Mouse (Mus musculus): ENCODE data around the gene Sec16a. TPM values are rescaled to one million over a fixed set of nuclear protein-coding genes. Genes with fewer than 3 reads are reported as not detected.
"Not testable (repeated sequence)": the region's sequence is repeated elsewhere in the genome, so short reads cannot be mapped to it uniquely, and the experiment has no call there.

Gene Sec16a
- polyA plus RNA-seq, 1 experiment from 2014 or later, result 32.3 TPM

- Histone ChIP-seq H3K36me3 (peaks cover 81% of the 10 kb centered on the region), H3K9ac (no peak overlapping the region), H3K4me1 (no peaks in the 10 kb centered on the region), H3K27me3 (no peaks in the 10 kb centered on the region), H3K9me3 (replicated peaks) (no peaks in the 10 kb centered on the region), H3K27ac (no peak overlapping the region), H3K4me3 (no peak overlapping the region), H3K4me2 (replicated peaks) (no peak overlapping the region)
- 89% methylated on average over 8 of the region's 8 CpGs for WGBS
- ATAC-seq (ENCODE audit: low FRiP score), result no peak
Measured at GRCm38 (mm10) chr2:26398978-26399377, 46.0 kb downstream of the Sec16a start.

GRCm38 (mm10) chr2:26391617-26392016 lies 53.4 kb downstream of the Sec16a start:
- no peak for ATAC-seq (ENCODE audit: low FRiP score)
- Histone ChIP-seq H3K9ac (no peak overlapping the region), H3K27ac (no peak overlapping the region), H3K4me1 (peaks cover 22% of the 10 kb centered on the region), H3K4me3 (no peak overlapping the region), H3K27me3 (no peaks in the 10 kb centered on the region), H3K4me2 (replicated peaks) (no peak overlapping the region), H3K36me3 (peaks cover 75% of the 10 kb centered on the region), H3K9me3 (replicated peaks) (no peaks in the 10 kb centered on the region)
- 94% methylated on average over 6 of the region's 6 CpGs for WGBS

- Histone ChIP-seq H3K27me3 (no peaks in the 10 kb centered on the region), H3K4me2 (replicated peaks) (no peak overlapping the region), H3K36me3 (peaks cover 75% of the 10 kb centered on the region), H3K4me1 (peaks cover 22% of the 10 kb centered on the region), H3K9me3 (replicated peaks) (no peaks in the 10 kb centered on the region), H3K27ac (no peak overlapping the region), H3K9ac (no peak overlapping the region; the same call in 1 of the 2 replicates), H3K4me3 (no peak overlapping the region)
- ATAC-seq (ENCODE audit: low FRiP score), result no peak
- WGBS, result 91% methylated on average over 3 of the region's 3 CpGs
Measured at GRCm38 (mm10) chr2:26390954-26391353, 54.1 kb downstream of the Sec16a start.

- H3K4me3 ChIP-seq, result peak within 1 kb of the TSS; percentile 75
- peaks cover 75% of the 10 kb centered on the region for H3K36me3 ChIP-seq
- H3K9me3 ChIP-seq (replicated peaks), result no peaks in the 10 kb centered on the region
- peak within 1 kb of the TSS; percentile 92 for H3K9ac ChIP-seq
- peaks cover 22% of the 10 kb centered on the region for H3K4me1 ChIP-seq
- peak; percentile 92 for ATAC-seq (ENCODE audit: low FRiP score)
- peak within 1 kb of the TSS; percentile 96 for H3K4me2 ChIP-seq (replicated peaks)
- no peaks in the 10 kb centered on the region for H3K27me3 ChIP-seq
- under 1% methylated on average over 57 of the region's 60 CpGs for WGBS
- H3K27ac ChIP-seq, result peak within 1 kb of the TSS; percentile 64
Measured at GRCm38 (mm10) chr2:26389154-26389690, 55.8 kb downstream of the Sec16a start, which contains the start of the genes Entr1 and Pmpca. Entr1 (minus strand) TSS chr2:26389316. Pmpca (plus strand) TSS chr2:26389339.

GRCm38 (mm10) chr2:26388682-26389153 lies 56.3 kb downstream of the Sec16a start:
- Histone ChIP-seq H3K27ac (peak overlapping the region; percentile 64), H3K9ac (peak overlapping the region; percentile 92), H3K4me3 (peak overlapping the region; percentile 75), H3K9me3 (replicated peaks) (no peaks in the 10 kb centered on the region), H3K27me3 (no peaks in the 10 kb centered on the region), H3K4me2 (replicated peaks) (peak overlapping the region; percentile 96), H3K36me3 (peaks cover 75% of the 10 kb centered on the region), H3K4me1 (peaks cover 22% of the 10 kb centered on the region)
- under 1% methylated on average over 45 of the region's 45 CpGs for whole genome bisulfite sequencing
- peak; percentile 70 for ATAC-seq (ENCODE audit: low FRiP score)

- Histone ChIP-seq H3K27me3 (no peaks in the 10 kb centered on the region), H3K27ac (no peak overlapping the region), H3K4me1 (peaks cover 22% of the 10 kb centered on the region), H3K9me3 (replicated peaks) (no peaks in the 10 kb centered on the region), H3K9ac (no peak overlapping the region), H3K4me3 (peak overlapping the region; percentile 75), H3K4me2 (replicated peaks) (peak overlapping the region; percentile 96; the same call in 1 of the 2 replicates), H3K36me3 (peaks cover 75% of the 10 kb centered on the region)
- ATAC-seq (ENCODE audit: low FRiP score), result no peak
- 95% methylated on average over 3 of the region's 3 CpGs for WGBS
Measured at GRCm38 (mm10) chr2:26387713-26388112, 57.3 kb downstream of the Sec16a start.

- H3K27me3 ChIP-seq; ATAC-seq (ENCODE audit: low FRiP score); H3K9me3 ChIP-seq (replicated peaks): not testable (repeated sequence)
- H3K27ac ChIP-seq, result peak overlapping the region; percentile 66; the same call in 1 of the 2 replicates
- peak overlapping the region; percentile 83 for H3K9ac ChIP-seq
- peak overlapping the region; percentile 98 for H3K4me2 ChIP-seq (replicated peaks)
- peaks cover 62% of the 10 kb centered on the region for H3K36me3 ChIP-seq
- peaks cover 14% of the 10 kb centered on the region for H3K4me1 ChIP-seq
- WGBS, result 32% methylated on average over 6 of the region's 6 CpGs
- H3K4me3 ChIP-seq, result peak overlapping the region; percentile 84
Measured at GRCm38 (mm10) chr2:26380871-26381270, 64.1 kb downstream of the Sec16a start.

GRCm38 (mm10) chr2:26380131-26380771 lies 64.8 kb downstream of the Sec16a start, which contains the start of gene Snapc4:
Snapc4 (minus strand) TSS chr2:26380653.
- Histone ChIP-seq H3K4me3 (peak within 1 kb of the TSS; percentile 84), H3K36me3 (peaks cover 62% of the 10 kb centered on the region), H3K4me2 (replicated peaks) (peak within 1 kb of the TSS; percentile 98), H3K27me3 (no peaks in the 10 kb centered on the region), H3K9ac (peak within 1 kb of the TSS; percentile 83), H3K27ac (peak within 1 kb of the TSS; percentile 66; the same call in 1 of the 2 replicates), H3K9me3 (replicated peaks) (no peaks in the 10 kb centered on the region), H3K4me1 (peaks cover 14% of the 10 kb centered on the region)
- under 1% methylated on average over 38 of the region's 38 CpGs for WGBS
- ATAC-seq (ENCODE audit: low FRiP score), result peak; percentile 94

GRCm38 (mm10) chr2:26372396-26372795 lies 72.6 kb downstream of the Sec16a start:
- no peaks in the 10 kb centered on the region for H3K4me1 ChIP-seq
- peaks cover 96% of the 10 kb centered on the region for H3K36me3 ChIP-seq
- no peak overlapping the region for H3K9ac ChIP-seq
- no peak overlapping the region for H3K27ac ChIP-seq
- no peaks in the 10 kb centered on the region for H3K9me3 ChIP-seq (replicated peaks)
- ATAC-seq (ENCODE audit: low FRiP score), result no peak
- no peak overlapping the region for H3K4me2 ChIP-seq (replicated peaks)
- H3K27me3 ChIP-seq, result no peaks in the 10 kb centered on the region
- 94% methylated on average over 8 of the region's 8 CpGs for WGBS
- no peak overlapping the region for H3K4me3 ChIP-seq

GRCm38 (mm10) chr2:26368572-26368971 lies 76.4 kb downstream of the Sec16a start:
- Histone ChIP-seq H3K9ac (no peak overlapping the region), H3K9me3 (replicated peaks) (no peaks in the 10 kb centered on the region), H3K4me1 (no peaks in the 10 kb centered on the region), H3K4me2 (replicated peaks) (no peak overlapping the region), H3K27me3 (no peaks in the 10 kb centered on the region), H3K36me3 (peaks cover 94% of the 10 kb centered on the region), H3K27ac (no peak overlapping the region), H3K4me3 (no peak overlapping the region)
- ATAC-seq (ENCODE audit: low FRiP score), result no peak
- WGBS, result 84% methylated on average over 1 of the region's 1 CpGs

- H3K36me3 ChIP-seq, result peaks cover 94% of the 10 kb centered on the region
- no peaks in the 10 kb centered on the region for H3K4me1 ChIP-seq
- H3K4me3 ChIP-seq, result no peak overlapping the region
- whole genome bisulfite sequencing, result 89% methylated on average over 6 of the region's 6 CpGs
- H3K9me3 ChIP-seq (replicated peaks), result no peaks in the 10 kb centered on the region
- H3K27me3 ChIP-seq, result no peaks in the 10 kb centered on the region
- H3K27ac ChIP-seq, result no peak overlapping the region
- H3K4me2 ChIP-seq (replicated peaks), result no peak overlapping the region
- no peak for ATAC-seq (ENCODE audit: low FRiP score)
- no peak overlapping the region for H3K9ac ChIP-seq
Measured at GRCm38 (mm10) chr2:26367911-26368310, 77.1 kb downstream of the Sec16a start.

GRCm38 (mm10) chr2:26364738-26365465 lies 80.1 kb downstream of the Sec16a start:
- Histone ChIP-seq H3K27ac (no peak overlapping the region), H3K4me1 (no peaks in the 10 kb centered on the region), H3K4me3 (no peak overlapping the region), H3K9ac (no peak overlapping the region), H3K36me3 (peaks cover 75% of the 10 kb centered on the region), H3K27me3 (no peaks in the 10 kb centered on the region), H3K9me3 (replicated peaks) (no peaks in the 10 kb centered on the region), H3K4me2 (replicated peaks) (no peak overlapping the region)
- 86% methylated on average over 10 of the region's 10 CpGs for WGBS
- no peak for ATAC-seq (ENCODE audit: low FRiP score)
